9 mouse cellular contexts compared by ENCODE assay signal in the genomic region with DNA sequence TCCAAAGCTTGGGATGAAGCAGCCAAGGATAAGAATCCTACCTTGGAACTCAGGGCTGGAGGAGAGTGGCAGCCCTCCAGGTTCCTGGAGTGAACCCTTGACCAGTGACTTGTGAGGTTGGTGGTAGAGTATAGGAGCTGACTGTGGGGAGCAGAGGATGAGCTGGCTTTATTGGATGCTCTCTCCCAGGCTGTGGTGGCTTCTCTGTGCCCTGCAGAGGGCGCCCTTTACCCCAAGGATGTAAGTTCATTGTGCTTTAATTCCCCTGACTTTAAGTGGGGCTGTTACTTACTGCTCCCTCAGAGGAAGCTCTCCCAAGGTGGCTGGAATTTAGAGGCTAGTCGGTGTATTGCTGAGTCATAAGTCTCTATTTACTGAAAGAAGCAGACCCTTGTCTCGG. TPM values are rescaled to one million over a fixed set of nuclear protein-coding genes. Genes with fewer than 3 reads are reported as not detected.
DNase-seq lines count a peak whose midpoint lies in the region; ATAC-seq and TF ChIP-seq lines count a peak whose summit lies in the region.
"Had no signal": no experiment of that assay in that cellular context is flagged by ENCODE, and none has a peak within 500 bp of the region (broad histone marks: within the 10 kb centered on the region; RNA-seq: fewer than 3 reads in every experiment).

No protein-coding gene starts in this region.

- 15% methylated on average over 3 of the region's 3 CpGs for WGBS in thymus, adult 2 months

- intact Hi-C loops in heart, postnatal 36 days (cut with DNase I), result loop anchor here (1.0 kb wide), 1 partner anchor 145 kb away; no protein-coding TSS in a partner anchor
- intact Hi-C loops in left cerebral cortex, postnatal 25 days (cut with DNase I), result loop anchor here (2.0 kb wide), 1 partner anchor 146 kb away; no protein-coding TSS in a partner anchor

- H3K27ac ChIP-seq in thymus, adult 2 months (ENCODE audit: control insufficient read depth, insufficient read depth, low read length), result no peak overlapping the region

- no peak for TF ChIP-seq POLR2A in thymus, adult 2 months (IDR thresholded peaks at IDR 0.05; ENCODE audit: control insufficient read depth, extremely low read depth, insufficient read depth, low read length, poor library complexity)

- H3K4me3 ChIP-seq in thymus, adult 2 months (ENCODE audit: control insufficient read depth, insufficient read depth, low read length), result no peak overlapping the region

- no peaks in the 10 kb centered on the region for H3K4me1 ChIP-seq in thymus, adult 2 months (replicated peaks; ENCODE audit: control insufficient read depth, insufficient read depth, low read length)

- no peaks in the 10 kb centered on the region for H3K27me3 ChIP-seq in thymus, adult 2 months (ENCODE audit: control insufficient read depth, insufficient read depth, low read length)

- H3K36me3 ChIP-seq in thymus, adult 2 months (ENCODE audit: control insufficient read depth, insufficient read depth, low read length), result no peaks in the 10 kb centered on the region
- H3K36me3 ChIP-seq: G1E had no signal

- ATAC-seq in frontal cortex, adult (ENCODE audit: low TSS enrichment), result peak; percentile 84
- ATAC-seq in neutrophil, adult 5-6 weeks (ENCODE audit: extremely low read depth, insufficient number of reproducible peaks, low FRiP score, poor library complexity, severe bottlenecking), result peak; percentile 85

- peak; percentile 68; the same call in 1 of the 2 replicates for TF ChIP-seq CTCF in thymus, adult 2 months (IDR thresholded peaks at IDR 0.05; ENCODE audit: borderline replicate concordance, control insufficient read depth, extremely low read depth, insufficient read depth, low read length, poor library complexity)

- no peak for DNase-seq in frontal cortex, postnatal 14 days (ENCODE audit: low spot score in 2 of 2)
- peak; percentile 42 to 71 for DNase-seq in adrenal gland, adult 18-20 months (ENCODE audit: low spot score in 2 of 2)
- peak; percentile 73 for DNase-seq in embryo, embryonic 10 days (ENCODE audit: low spot score)
- DNase-seq in heart, postnatal 36 days, result peak; percentile 62 to 77
- peak; percentile 62 to 63 for DNase-seq in left cerebral cortex, postnatal 25 days (ENCODE audit: low spot score in 2 of 2)
- DNase-seq in thymus, adult 2 months, result peak; percentile 76

RNA-seq across cellular contexts. Expression of a gene that starts 58.6 kb away (rescaled TPM):
- 10 to 100 TPM; 37.3 to 43.4 TPM for total RNA-seq in adrenal gland, adult 18-20 months (2021)
- 10 to 100 TPM; 46.8 to 48.7 TPM for total RNA-seq in heart, postnatal 36 days (2021)
- total RNA-seq in left cerebral cortex, postnatal 25 days (2021), result 100 to 1,000 TPM; 260 to 266 TPM
- total RNA-seq in neutrophil, adult 5-6 weeks (2017), result 294 and 338 TPM in 2 replicates
- 147 and 172 TPM in 2 replicates for polyA plus RNA-seq in thymus, adult 2 months (2012; rRNA removed)
- total RNA-seq: G1E had no signal
- polyA plus RNA-seq: G1E had no signal

Comparison
In these comparisons a context has a peak if more than half of its experiments do, and no peak if none do; other contexts are left out.
1. DNase-seq: peak in adrenal gland, adult 18-20 months (2 of 2), embryo, embryonic 10 days (single experiment), heart, postnatal 36 days (2 of 2), left cerebral cortex, postnatal 25 days (2 of 2) and thymus, adult 2 months (single experiment); none in frontal cortex, postnatal 14 days (0 of 2).